Mouse (Mus musculus) MEL-GATA-1-ER (cell line): ENCODE data around the gene Ccdc157.
A peak's percentile ranks its signal among the peaks of the same experiment; 100 is the strongest.
"Not testable (repeated sequence)": the region's sequence is repeated elsewhere in the genome, so short reads cannot be mapped to it uniquely, and the experiment has no call there.

Experiments used
- DNase-seq: peaks from one replicate; pipeline ENCODE4 v3.0.0-alpha.2; 2012; ENCODE audit warnings: low read depth; ENCODE audit errors: extremely low read depth

Ccdc157 gene

GRCm38 (mm10) chr11:4159808-4160708 lies at the start of gene Ccdc157, which contains the start of gene Sf3a1:
Ccdc157 (minus strand) TSS chr11:4160293.
Sf3a1 (plus strand) TSS chr11:4160350.
- DNase-seq: peak; percentile 82

DNA sequence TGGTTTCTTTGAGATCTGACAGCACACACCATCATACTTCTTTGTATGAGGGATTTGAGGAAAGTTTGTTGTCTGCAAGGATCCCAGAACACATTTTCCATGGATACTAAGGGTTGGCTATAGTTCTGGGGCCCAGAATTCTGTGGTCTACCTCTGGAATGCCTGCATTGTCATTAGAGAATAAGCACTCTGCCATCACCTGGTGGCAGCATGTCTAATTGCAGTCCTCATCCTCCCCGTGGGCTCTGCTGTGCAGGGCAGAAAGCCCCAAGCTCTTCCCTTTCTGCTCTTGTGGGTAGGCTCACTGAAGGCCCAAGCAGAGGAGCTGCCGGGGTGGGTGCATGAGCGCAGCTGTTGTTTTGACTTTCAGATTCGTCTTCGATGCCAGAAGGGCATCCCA lies 49.5 kb upstream of the Ccdc157 start:
- DNase-seq: no peak

GRCm38 (mm10) chr11:4207655-4208054 lies 47.6 kb upstream of the Ccdc157 start:
- DNase-seq: no peak

GRCm38 (mm10) chr11:4206563-4206962 lies 46.5 kb upstream of the Ccdc157 start:
- peak; percentile 83 for DNase-seq

GRCm38 (mm10) chr11:4205951-4206350 lies 45.9 kb upstream of the Ccdc157 start:
- DNase-seq: no peak

DNA sequence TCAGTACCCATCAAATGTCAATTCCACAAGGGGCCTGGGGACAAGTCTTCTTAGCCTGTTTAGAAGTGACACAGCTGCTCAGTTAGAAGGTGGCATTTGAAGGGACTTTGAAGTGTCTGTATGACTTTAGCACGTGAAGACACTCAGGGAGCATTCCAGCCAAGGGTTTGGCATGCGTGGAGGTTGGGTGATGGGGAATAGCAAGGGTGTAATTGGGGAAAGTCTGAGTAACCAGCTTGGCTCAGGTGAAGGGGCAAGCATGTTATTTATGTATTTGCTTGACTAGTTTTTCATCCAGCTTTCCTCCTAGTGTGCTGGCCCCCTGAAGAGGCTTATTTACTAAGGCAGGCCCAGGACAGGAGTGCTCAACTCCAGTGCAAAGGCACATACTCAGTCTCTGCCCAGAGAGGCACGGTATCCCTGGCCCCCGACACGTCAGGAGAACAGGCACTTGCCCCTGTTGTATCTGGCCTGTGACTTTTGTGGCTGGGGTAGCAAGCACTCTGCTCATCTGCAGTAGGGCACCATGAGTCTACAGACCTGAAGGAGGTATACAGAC lies 45.1 kb upstream of the Ccdc157 start:
- no peak for DNase-seq

DNA sequence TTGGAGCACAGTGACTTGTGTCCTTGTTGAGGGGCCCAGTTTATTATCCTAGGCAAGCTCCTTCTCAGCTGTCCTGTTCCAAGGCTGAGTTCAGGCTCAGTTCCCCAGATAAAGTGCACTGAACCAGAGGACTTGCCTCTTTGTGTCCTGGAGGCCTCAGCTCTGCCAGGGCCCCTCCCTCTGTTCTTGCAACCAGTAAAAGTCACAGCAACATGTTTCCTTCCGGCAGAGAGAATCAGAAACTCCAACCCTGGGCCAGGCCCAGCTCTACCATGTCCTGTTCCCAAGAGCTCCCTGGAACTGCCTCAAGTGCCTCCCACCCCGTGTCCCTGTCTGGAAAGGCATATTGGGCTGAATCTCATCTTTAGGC lies 43.6 kb upstream of the Ccdc157 start:
- no peak for DNase-seq

DNA sequence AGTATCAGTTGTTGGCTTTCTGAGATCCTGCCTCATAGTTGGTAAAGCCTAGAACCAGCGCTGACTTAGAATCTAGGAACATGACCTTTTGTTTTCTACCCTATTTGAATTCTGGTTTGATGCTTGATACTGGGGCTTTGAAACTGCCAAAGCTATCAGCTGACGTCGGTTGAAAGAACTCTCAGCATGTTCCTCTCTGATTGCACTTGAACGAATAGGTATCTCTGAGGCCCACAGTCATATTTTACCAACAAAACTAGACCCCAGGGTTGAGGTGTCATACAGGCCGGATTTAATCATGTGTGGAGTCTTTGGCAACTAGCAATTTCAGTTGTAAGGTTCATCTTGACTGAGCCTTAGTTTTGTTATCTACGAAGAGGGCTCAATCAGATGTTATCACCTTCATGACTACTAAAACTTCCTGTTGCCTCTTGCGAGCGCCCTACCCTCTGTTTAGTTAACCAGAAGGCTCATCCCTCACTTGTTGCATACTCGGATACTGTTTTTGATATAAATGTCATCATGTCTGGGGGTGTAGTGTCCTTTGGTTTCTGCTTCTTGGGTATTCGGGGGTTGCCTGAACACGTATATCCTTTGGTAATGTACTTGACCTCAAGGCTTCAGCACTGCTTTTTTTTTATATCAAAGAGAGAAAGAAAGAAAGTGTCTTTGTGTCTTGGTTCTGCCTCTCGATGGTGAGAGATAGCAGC lies 43.1 kb upstream of the Ccdc157 start:
- DNase-seq: no peak

- no peak for DNase-seq
These were observed 42.0 kb upstream of the Ccdc157 start for GRCm38 (mm10) chr11:4201981-4202700.

DNA sequence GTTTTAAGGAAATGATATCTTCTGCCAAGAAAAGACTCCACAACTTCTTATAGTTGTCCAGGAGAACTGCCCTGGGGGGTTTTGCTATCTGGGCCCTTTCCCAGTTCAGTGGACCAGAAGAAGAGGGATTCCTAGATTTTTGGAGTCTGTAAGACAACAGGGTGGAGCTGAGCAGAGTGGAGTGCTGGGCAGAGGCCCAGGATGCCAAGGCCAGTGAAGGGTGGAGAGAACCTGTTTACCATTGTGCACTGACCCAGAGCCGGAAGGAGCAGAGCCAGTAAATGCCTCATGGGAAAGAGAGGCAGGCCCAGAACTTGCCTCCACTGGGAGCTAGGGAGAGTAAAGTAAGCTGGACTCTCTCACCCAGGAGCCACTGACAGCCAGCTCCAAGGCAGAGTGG lies 37.6 kb upstream of the Ccdc157 start:
- DNase-seq: no peak

DNA sequence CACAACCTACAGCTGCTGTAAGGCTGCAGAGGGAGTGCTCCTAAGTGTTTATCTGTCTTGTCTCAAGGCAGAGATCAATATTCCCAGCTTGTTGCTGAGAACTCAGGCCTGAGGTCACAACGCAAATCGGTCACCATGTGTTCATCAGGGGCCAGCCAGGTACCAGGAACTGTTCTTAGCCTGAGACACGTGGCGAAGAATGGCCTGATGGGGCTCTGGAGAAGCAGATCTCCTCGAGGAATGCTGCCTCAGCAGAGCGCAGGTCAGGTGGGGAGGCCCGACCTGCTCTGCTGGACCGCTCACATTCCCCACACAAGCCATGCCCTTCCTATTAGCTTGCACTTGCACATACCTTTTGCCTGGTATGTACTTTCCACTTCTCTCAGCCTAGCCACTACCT lies 36.5 kb upstream of the Ccdc157 start:
- no peak for DNase-seq

DNA sequence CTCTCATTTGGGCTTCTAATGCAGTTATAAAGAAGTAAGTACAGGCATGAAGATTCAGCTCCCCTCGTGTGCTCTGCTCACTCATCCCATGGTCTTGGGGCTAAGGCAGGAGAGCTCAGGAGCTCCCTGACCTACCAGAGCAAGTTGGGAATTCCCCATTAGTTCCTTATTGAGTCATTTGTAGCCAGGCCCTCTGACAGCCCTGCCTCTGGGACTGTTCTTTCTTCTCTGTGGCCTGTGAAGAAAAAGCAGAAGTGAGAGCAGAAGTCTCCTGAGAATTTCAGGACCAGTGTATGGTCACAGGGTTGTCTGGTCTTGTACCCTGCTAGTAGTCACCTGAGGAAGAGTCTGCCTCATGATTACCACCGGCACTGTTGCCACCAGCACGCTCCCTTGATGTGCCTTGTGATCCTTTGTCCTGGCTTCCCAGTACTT lies 35.5 kb upstream of the Ccdc157 start:
- no peak for DNase-seq

DNA sequence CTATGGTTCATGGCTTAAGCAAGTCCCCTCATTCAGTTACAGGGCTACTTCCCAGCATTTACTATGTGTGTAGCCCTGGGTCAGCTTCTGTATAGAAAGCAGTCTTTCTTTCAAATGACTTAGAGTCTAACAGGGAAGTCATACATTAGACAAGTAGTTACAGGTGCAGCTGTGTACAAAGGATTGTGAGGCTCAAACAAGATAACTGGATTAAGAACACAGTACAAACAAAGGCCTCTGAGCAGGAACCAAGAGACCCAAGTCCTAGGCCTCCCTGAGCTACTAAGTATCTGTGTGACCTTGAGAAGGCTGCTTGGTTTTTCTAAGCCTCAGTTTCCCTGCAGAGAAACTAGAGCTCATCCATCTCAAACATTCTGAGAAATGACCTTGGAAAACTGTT lies 33.3 kb upstream of the Ccdc157 start:
- no peak for DNase-seq

- no peak for DNase-seq
These were observed 32.7 kb upstream of the Ccdc157 start for GRCm38 (mm10) chr11:4192757-4193156.

- no peak for DNase-seq
These were observed 30.6 kb upstream of the Ccdc157 start for GRCm38 (mm10) chr11:4190677-4191076.

GRCm38 (mm10) chr11:4189182-4189581 lies 29.1 kb upstream of the Ccdc157 start:
- no peak for DNase-seq

- DNase-seq: no peak
These were observed 27.2 kb upstream of the Ccdc157 start for GRCm38 (mm10) chr11:4187318-4187700.

DNA sequence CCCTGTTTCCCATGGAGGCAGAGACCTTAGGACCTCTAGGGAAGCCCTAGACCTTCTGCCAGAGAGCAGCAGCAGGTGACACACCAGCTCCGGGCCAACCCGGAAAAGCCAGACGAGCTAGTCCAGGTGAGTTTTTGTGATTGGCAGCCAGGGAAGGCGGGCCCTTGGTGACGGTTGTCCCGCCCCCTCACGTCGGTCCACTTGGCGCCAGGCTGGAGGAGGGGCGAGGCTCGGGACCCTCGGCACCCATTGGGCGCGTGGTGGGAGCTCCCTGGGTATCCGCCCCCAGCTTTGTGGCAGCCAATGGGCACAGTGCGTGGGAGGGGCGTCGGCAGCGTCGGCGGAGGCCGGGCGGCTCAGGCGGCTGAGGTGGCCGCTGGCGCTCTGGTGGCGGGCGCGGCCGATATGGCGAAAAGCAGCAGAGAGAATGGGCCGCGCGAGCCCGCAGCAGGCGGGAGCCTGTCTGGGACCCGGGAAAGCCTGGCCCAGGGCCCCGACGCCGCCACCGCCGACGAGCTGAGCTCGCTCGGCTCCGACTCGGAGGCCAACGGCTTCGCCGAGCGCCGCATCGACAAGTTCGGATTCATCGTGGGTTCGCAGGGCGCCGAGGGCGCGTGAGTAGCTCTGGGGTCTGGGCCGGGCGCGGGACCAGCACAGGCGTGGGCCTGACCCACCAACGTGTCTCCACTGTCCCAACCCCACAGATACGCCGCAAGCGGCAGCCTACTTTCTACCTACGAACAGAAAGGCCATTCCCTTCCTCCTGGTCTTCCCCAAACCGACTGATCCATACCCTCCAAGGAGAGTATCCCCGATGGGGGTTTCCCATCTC lies 26.6 kb upstream of the Ccdc157 start, which contains the start of gene Tbc1d10a:
Gene Tbc1d10a, plus strand, starts transcription at position 304 of the 832 bp plus-strand sequence.
- DNase-seq: peak; percentile 82

- DNase-seq: not testable (repeated sequence)
These were observed 25.4 kb upstream of the Ccdc157 start for GRCm38 (mm10) chr11:4185480-4185879.

DNA sequence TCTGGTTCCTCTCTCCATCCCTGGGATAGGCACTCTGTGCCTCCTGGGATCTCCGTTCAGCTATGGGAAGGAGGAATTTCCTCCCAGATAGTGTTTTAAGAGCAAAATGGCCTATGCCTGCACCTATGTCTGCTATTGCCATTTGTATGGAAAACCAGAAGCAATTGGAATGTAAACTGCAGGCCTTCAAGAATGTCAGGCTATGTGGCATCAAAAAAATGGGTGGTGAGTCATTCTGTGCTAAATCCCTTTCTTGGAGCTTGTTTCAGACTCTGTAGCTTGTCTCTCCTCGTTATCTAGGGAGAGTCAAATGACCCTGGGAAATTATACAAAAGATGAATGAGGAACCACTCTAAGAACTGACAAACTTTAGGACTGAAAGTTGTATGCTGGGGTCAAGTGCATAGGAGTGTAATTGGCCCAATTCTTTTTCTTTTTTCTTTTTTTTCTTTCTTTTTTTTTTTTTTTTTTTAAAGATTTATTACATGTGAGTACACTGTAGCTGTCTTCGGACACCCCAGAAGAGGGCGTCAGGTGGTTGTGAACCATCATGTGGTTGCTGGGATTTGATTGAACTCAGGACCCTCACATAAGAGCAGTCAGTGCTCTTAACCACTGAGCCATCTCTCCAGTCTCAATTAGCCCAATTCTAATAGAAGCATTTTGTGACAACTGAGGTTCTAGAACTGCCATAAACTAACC lies 24.3 kb upstream of the Ccdc157 start:
- no peak for DNase-seq
